Mouse (Mus musculus): Measurements from ENCODE around the gene Ankrd13b. TPM values are rescaled to one million over a fixed set of nuclear protein-coding genes. Genes with fewer than 3 reads are reported as not detected.
A peak's percentile ranks its signal among the peaks of the same experiment; 100 is the strongest.

Ankrd13b gene
- total and polyA plus RNA-seq, 3 experiments, result 22.6 to 54.0 TPM; not detected in 1

- TF ChIP-seq MYC (IDR thresholded peaks at IDR 0.05; ENCODE audit: low read depth, low read length) (0 out of 2 replicates have a peak, but pooled peaks have one; percentile 55), SIN3A (IDR thresholded peaks at IDR 0.05; ENCODE audit: low read length) (peak; percentile 45; the same call in 1 of the 2 replicates), JUND (IDR thresholded peaks at IDR 0.05; ENCODE audit: low read depth, low read length) (no peak)
Observed at GRCm38 (mm10) chr11:77423175-77423859, 66.2 kb downstream of the Ankrd13b start (continued).

Other genes starting within 250 kb of the Ankrd13b start
- gene Coro6, start 27.3 kb downstream of the Ankrd13b start, total RNA-seq (2012; rRNA removed), result 0.04 TPM in 1 of 2 replicates, not detected in the other
- under 1 TPM in 1 of 2 experiments, not detected in 1; 0.18 TPM for gene Coro6, start 27.3 kb downstream of the Ankrd13b start, polyA plus RNA-seq (2012; ENCODE audit: insufficient read depth in 1 of 2, insufficient read length in 2 of 2, low read depth in 1 of 2, low replicate concordance in 2 of 2, missing spikeins in 1 of 2)
- gene Git1, start 3.9 kb upstream of the Ankrd13b start, total RNA-seq (2012; rRNA removed), result 32.0 and 33.1 TPM in 2 replicates
- 10 to 100 TPM in 1 of 2 experiments, not detected in 1; 81.4 TPM for gene Git1, start 3.9 kb upstream of the Ankrd13b start, polyA plus RNA-seq (2012; ENCODE audit: insufficient read depth in 1 of 2, insufficient read length in 2 of 2, low read depth in 1 of 2, low replicate concordance in 2 of 2, missing spikeins in 1 of 2)
- 1.7 and 1.8 TPM in 2 replicates for gene Abhd15, start 25.4 kb upstream of the Ankrd13b start, total RNA-seq (2012; rRNA removed)
- 1 to 10 TPM in 1 of 2 experiments, not detected in 1; 1.9 TPM for gene Abhd15, start 25.4 kb upstream of the Ankrd13b start, polyA plus RNA-seq (2012; ENCODE audit: insufficient read depth in 1 of 2, insufficient read length in 2 of 2, low read depth in 1 of 2, low replicate concordance in 2 of 2, missing spikeins in 1 of 2)
- 6.0 and 6.6 TPM in 2 replicates for gene Trp53i13, start 26.3 kb upstream of the Ankrd13b start, total RNA-seq (2012; rRNA removed)
- 10 to 100 TPM in 1 of 2 experiments, not detected in 1; 12.3 TPM for gene Trp53i13, start 26.3 kb upstream of the Ankrd13b start, polyA plus RNA-seq (2012; ENCODE audit: insufficient read depth in 1 of 2, insufficient read length in 2 of 2, low read depth in 1 of 2, low replicate concordance in 2 of 2, missing spikeins in 1 of 2)
- 0.20 and 0.27 TPM in 2 replicates for gene Gm10392, start 29.5 kb upstream of the Ankrd13b start, total RNA-seq (2012; rRNA removed)
- under 1 TPM in 1 of 2 experiments, not detected in 1; 0.10 TPM for gene Gm10392, start 29.5 kb upstream of the Ankrd13b start, polyA plus RNA-seq (2012; ENCODE audit: insufficient read depth in 1 of 2, insufficient read length in 2 of 2, low read depth in 1 of 2, low replicate concordance in 2 of 2, missing spikeins in 1 of 2)
- 15.9 and 16.1 TPM in 2 replicates for gene Taok1, start 118.1 kb upstream of the Ankrd13b start, total RNA-seq (2012; rRNA removed)
- 10 to 100 TPM in 1 of 2 experiments, 1 to 10 TPM in 1; 7.9 to 31.0 TPM for gene Taok1, start 118.1 kb upstream of the Ankrd13b start, polyA plus RNA-seq (2012; ENCODE audit: insufficient read depth in 1 of 2, insufficient read length in 2 of 2, low read depth in 1 of 2, low replicate concordance in 2 of 2, missing spikeins in 1 of 2)
- gene Nufip2, start 196.5 kb upstream of the Ankrd13b start, total RNA-seq (2012; rRNA removed), result 47.8 and 50.5 TPM in 2 replicates
- 10 to 100 TPM; 24.7 to 56.1 TPM for gene Nufip2, start 196.5 kb upstream of the Ankrd13b start, polyA plus RNA-seq (2012; ENCODE audit: insufficient read depth in 1 of 2, insufficient read length in 2 of 2, low read depth in 1 of 2, low replicate concordance in 2 of 2, missing spikeins in 1 of 2)
- gene Cryba1, start 235.6 kb upstream of the Ankrd13b start, total RNA-seq (2012; rRNA removed), result not detected in 2 replicates
- gene Cryba1, start 235.6 kb upstream of the Ankrd13b start, polyA plus RNA-seq (2012; ENCODE audit: insufficient read depth in 1 of 2, insufficient read length in 2 of 2, low read depth in 1 of 2, low replicate concordance in 2 of 2, missing spikeins in 1 of 2), result not detected